Mouse (Mus musculus): ENCODE measurements around the gene Tmco2. TPM values are rescaled to one million over a fixed set of nuclear protein-coding genes. Genes with fewer than 3 reads are reported as not detected.

Tmco2 gene
- total and polyA plus RNA-seq, 3 experiments = not detected

DNA sequence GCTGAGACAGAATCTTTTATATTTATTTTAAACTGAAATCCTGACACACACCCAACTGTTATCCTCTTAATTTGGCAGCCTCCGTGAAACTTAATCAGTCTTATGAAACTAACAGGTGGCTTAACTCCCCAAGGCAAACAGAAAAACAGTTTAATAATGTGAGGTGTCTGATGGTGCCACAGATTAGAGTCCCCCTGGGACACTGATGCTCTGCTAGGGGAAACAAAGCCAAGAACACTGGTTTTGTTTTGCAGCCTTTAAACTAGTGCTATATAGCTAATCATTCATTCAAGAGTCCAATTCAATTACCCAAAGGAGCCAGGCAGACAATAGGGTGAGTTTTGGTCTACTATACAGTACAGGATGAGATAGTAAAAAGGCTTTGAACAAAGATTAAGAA lies 28.6 kb downstream of the Tmco2 start:
- no peak overlapping the region for H3K4me2 ChIP-seq (ENCODE audit: insufficient read depth, low read depth, poor library complexity, severe bottlenecking)
- H3K36me3 ChIP-seq (replicated peaks in 1 of 2; ENCODE audit: control insufficient read depth in 1 of 2, insufficient read depth in 1 of 2, low read length in 1 of 2) = peaks cover 46 to 91% of the 10 kb centered on the region in 2 experiments
- no peak for DNase-seq (ENCODE audit: extremely low read depth)
- H3K27me3 ChIP-seq (replicated peaks) = no peaks in the 10 kb centered on the region
- H3K79me2 ChIP-seq (replicated peaks; ENCODE audit: control insufficient read depth, extremely low read depth, insufficient read depth, poor library complexity, severe bottlenecking) = no peaks in the 10 kb centered on the region
- H3K27ac ChIP-seq (ENCODE audit: insufficient read depth, low read depth) = no peak overlapping the region
- no peak overlapping the region for H3K9ac ChIP-seq (ENCODE audit: insufficient read depth, low read depth)
- no peak for TF ChIP-seq BHLHE40 (IDR thresholded peaks at IDR 0.05; ENCODE audit: low read depth, low read length)
- no peak for TF ChIP-seq USF1 (IDR thresholded peaks at IDR 0.05; ENCODE audit: low read depth, low read length)
- no peak for TF ChIP-seq GABPA (IDR thresholded peaks at IDR 0.05; ENCODE audit: insufficient replicate concordance, low read depth, low read length)
- TF ChIP-seq TBP (conservative IDR thresholded peaks at IDR 0.05; ENCODE audit: low read depth, low read length) = no peak
- TF ChIP-seq NRF1 (IDR thresholded peaks at IDR 0.05; ENCODE audit: low read depth, low read length) = no peak
- TF ChIP-seq POLR2A (IDR thresholded peaks at IDR 0.05; ENCODE audit: low read depth, low read length) = no peak
- TF ChIP-seq POLR2AphosphoS2 (IDR thresholded peaks at IDR 0.05; ENCODE audit: low read depth, low read length) = no peak
- TF ChIP-seq ZKSCAN1 (IDR thresholded peaks at IDR 0.05; ENCODE audit: borderline replicate concordance, low read depth, low read length) = no peak
- no peak for TF ChIP-seq CHD1 (IDR thresholded peaks at IDR 0.05; ENCODE audit: low read depth, low read length)
- no peak for TF ChIP-seq EP300 (IDR thresholded peaks at IDR 0.05; ENCODE audit: low read length)
- no peak for TF ChIP-seq NELFE (IDR thresholded peaks at IDR 0.05; ENCODE audit: low read depth, low read length)
- no peak for TF ChIP-seq SIN3A (IDR thresholded peaks at IDR 0.05; ENCODE audit: low read length)
- TF ChIP-seq CTCF (conservative IDR thresholded peaks at IDR 0.05 in 1 of 2, IDR thresholded peaks at IDR 0.05 in 1 of 2; ENCODE audit: low read depth in 2 of 2, low read length in 2 of 2) = no peak
- TF ChIP-seq ZC3H11A (IDR thresholded peaks at IDR 0.05; ENCODE audit: low read depth, low read length) = no peak
- TF ChIP-seq MEF2A (IDR thresholded peaks at IDR 0.05; ENCODE audit: borderline replicate concordance, low read depth, low read length) = no peak
- dilution Hi-C loops (cut with MboI; ENCODE audit: extremely low pct_ligation_motif_present, extremely low pct_unique_long_range_greater_than_20kb, low sequenced_read_pairs) = no loop called here
- no peaks in the 10 kb centered on the region for H3K4me1 ChIP-seq (ENCODE audit: control insufficient read depth in 1 of 2, insufficient read depth in 2 of 2)
- no peaks in the 10 kb centered on the region for H3K9me3 ChIP-seq (replicated peaks; ENCODE audit: low read length)
- in situ Hi-C loops (cut with MboI; ENCODE audit: low pct_ligation_motif_present, low pct_unique_long_range_greater_than_20kb, low sequenced_read_pairs) = no loop called here
- no peak overlapping the region for H3K4me3 ChIP-seq (replicated peaks in 1 of 3; ENCODE audit: low read depth in 2 of 3, low read length in 2 of 3, poor library complexity in 1 of 3)

GRCm38 (mm10) chr4:121077915-121078646 lies 30.9 kb downstream of the Tmco2 start:
- peaks cover 38 to 87% of the 10 kb centered on the region in 2 experiments for H3K36me3 ChIP-seq (replicated peaks in 1 of 2; ENCODE audit: control insufficient read depth in 1 of 2, insufficient read depth in 1 of 2, low read length in 1 of 2)
- no peaks in the 10 kb centered on the region for H3K79me2 ChIP-seq (replicated peaks; ENCODE audit: control insufficient read depth, extremely low read depth, insufficient read depth, poor library complexity, severe bottlenecking)
- TF ChIP-seq KAT2A (IDR thresholded peaks at IDR 0.05; ENCODE audit: insufficient replicate concordance, low read length) = no peak
- no peak for TF ChIP-seq JUND (conservative IDR thresholded peaks at IDR 0.05; ENCODE audit: low read depth, low read length)
- TF ChIP-seq TCF12 (IDR thresholded peaks at IDR 0.05; ENCODE audit: low read depth, low read length) = no peak
- no peak for TF ChIP-seq GABPA (IDR thresholded peaks at IDR 0.05; ENCODE audit: insufficient replicate concordance, low read depth, low read length)
- TF ChIP-seq POLR2AphosphoS2 (IDR thresholded peaks at IDR 0.05; ENCODE audit: low read depth, low read length) = no peak
- no peaks in the 10 kb centered on the region for H3K9me3 ChIP-seq (replicated peaks; ENCODE audit: low read length)
- H3K4me1 ChIP-seq (ENCODE audit: control insufficient read depth in 1 of 2, insufficient read depth in 2 of 2) = peaks cover 0 to 5% of the 10 kb centered on the region in 2 experiments; a peak in 1 of 4 replicates
- DNase-seq (ENCODE audit: extremely low read depth) = no peak
- in situ Hi-C loops (cut with MboI; ENCODE audit: low pct_ligation_motif_present, low pct_unique_long_range_greater_than_20kb, low sequenced_read_pairs) = no loop called here
- H3K27ac ChIP-seq (ENCODE audit: insufficient read depth, low read depth) = no peak overlapping the region
- no peak overlapping the region for H3K9ac ChIP-seq (ENCODE audit: insufficient read depth, low read depth)
- dilution Hi-C loops (cut with MboI; ENCODE audit: extremely low pct_ligation_motif_present, extremely low pct_unique_long_range_greater_than_20kb, low sequenced_read_pairs) = no loop called here
- H3K27me3 ChIP-seq (replicated peaks) = no peaks in the 10 kb centered on the region
- no peak overlapping the region for H3K4me2 ChIP-seq (ENCODE audit: insufficient read depth, low read depth, poor library complexity, severe bottlenecking)
- no peak overlapping the region for H3K4me3 ChIP-seq (replicated peaks in 1 of 3; ENCODE audit: low read depth in 2 of 3, low read length in 2 of 3, poor library complexity in 1 of 3)

All from CH12.LX (cell line).